Mouse (Mus musculus) myocyte (in vitro differentiated cells): ENCODE data around the gene Npw. TPM values are rescaled to one million over a fixed set of nuclear protein-coding genes. Genes with fewer than 3 reads are reported as not detected.
A peak's percentile ranks its signal among the peaks of the same experiment; 100 is the strongest.

Experiments used
- H3K27me3 ChIP-seq: one replicate; pipeline ENCODE4 v1.6.1; 2011; ENCODE audit not compliant: control insufficient read depth, insufficient read depth, insufficient read length
- H3K36me3 ChIP-seq: one replicate; pipeline ENCODE4 v1.6.1; 2011; ENCODE audit not compliant: control insufficient read depth, insufficient read depth
- H3K4me2 ChIP-seq: one replicate; pipeline ENCODE4 v1.6.1; 2011; ENCODE audit warnings: low read depth, control low read depth
- H3K4me3 ChIP-seq: one replicate; pipeline ENCODE4 v1.5.1; 2011; ENCODE audit warnings: mild to moderate bottlenecking, control low read depth, moderate library complexity
- H3K79me2 ChIP-seq: one replicate; pipeline ENCODE4 v1.6.1; 2011; ENCODE audit not compliant: control insufficient read depth, insufficient read depth
- H3ac ChIP-seq: one replicate; pipeline ENCODE4 v1.6.1; 2011; ENCODE audit not compliant: control insufficient read depth, insufficient read length
- CEBPB ChIP-seq: IDR thresholded peaks from 2 replicates; pipeline ENCODE4 v1.6.1; 2011; ENCODE audit warnings: mild to moderate bottlenecking, moderate library complexity; ENCODE audit not compliant: poor library complexity, insufficient read depth, severe bottlenecking
- E2F4 ChIP-seq: IDR thresholded peaks from one replicate; pipeline ENCODE4 v1.6.1; 2011; ENCODE audit warnings: mild to moderate bottlenecking, control low read depth, moderate library complexity; ENCODE audit not compliant: insufficient read depth
- MAX ChIP-seq: IDR thresholded peaks from one replicate; pipeline ENCODE4 v1.6.1; 2011; ENCODE audit warnings: low read depth, mild to moderate bottlenecking, control low read depth
- MYOD1 ChIP-seq, 3 experiments: IDR thresholded peaks; one replicate each; pipeline ENCODE4 v1.6.1; 2011; ENCODE audit warnings: control low read depth in 2 of 3, low read depth in 2 of 3, mild to moderate bottlenecking in 2 of 3, moderate library complexity in 1 of 3; ENCODE audit not compliant: insufficient read length in 2 of 3, control insufficient read depth in 1 of 3
- MYOG ChIP-seq, 3 experiments: IDR thresholded peaks; one replicate each; pipeline ENCODE4 v1.6.1; 2011; ENCODE audit warnings: control low read depth in 2 of 3, low read depth in 2 of 3, mild to moderate bottlenecking in 2 of 3; ENCODE audit not compliant: insufficient read length in 2 of 3, control insufficient read depth in 1 of 3, insufficient read depth in 1 of 3
- POLR2A ChIP-seq: IDR thresholded peaks from one replicate; pipeline ENCODE4 v1.6.1; 2011; ENCODE audit warnings: low read depth, mild to moderate bottlenecking, control low read depth, moderate library complexity; ENCODE audit not compliant: insufficient read length
- POLR2AphosphoS2 ChIP-seq: IDR thresholded peaks from one replicate; pipeline ENCODE4 v1.6.1; 2011; ENCODE audit warnings: low read depth, control low read depth; ENCODE audit not compliant: insufficient read length
- REST ChIP-seq: IDR thresholded peaks from one replicate; pipeline ENCODE4 v1.6.1; 2011; ENCODE audit warnings: mild to moderate bottlenecking, control low read depth, moderate library complexity; ENCODE audit not compliant: insufficient read depth, insufficient read length
- SRF ChIP-seq: IDR thresholded peaks from one replicate; pipeline ENCODE4 v1.6.1; 2011; ENCODE audit warnings: low read depth; ENCODE audit not compliant: control insufficient read depth, insufficient read length
- TCF12 ChIP-seq: IDR thresholded peaks from one replicate; pipeline ENCODE4 v1.6.1; 2011; ENCODE audit warnings: mild to moderate bottlenecking, control low read depth; ENCODE audit not compliant: poor library complexity, insufficient read depth, severe bottlenecking
- TCF3 ChIP-seq: IDR thresholded peaks from one replicate; pipeline ENCODE4 v1.6.1; 2011; ENCODE audit warnings: low read depth, control low read depth; ENCODE audit not compliant: insufficient read length
- USF1 ChIP-seq: IDR thresholded peaks from one replicate; pipeline ENCODE4 v1.6.1; 2011; ENCODE audit warnings: low read depth, mild to moderate bottlenecking, control low read depth, moderate library complexity
- polyA plus RNA-seq: library from polyadenylated mRNA; unstranded; fragments of >200 nt; fragmentation: generic; extraction: Trizol; gene quantifications from one replicate; pipeline ENCODE4 v1.2.1, GENCODE M21; 2012; ENCODE audit warnings: missing spikeins

Npw gene
- polyA plus RNA-seq, 1 experiment = not detected

GRCm38 (mm10) chr17:24638840-24639239, 19.4 kb downstream of the Npw start:
- TF ChIP-seq POLR2AphosphoS2 = no peak
- TF ChIP-seq USF1 = no peak
- no peak for TF ChIP-seq MAX
- TF ChIP-seq CEBPB = no peak
- no peak for TF ChIP-seq TCF3
- Histone ChIP-seq H3K36me3 (no peaks in the 10 kb centered on the region), H3K27me3 (no peaks in the 10 kb centered on the region), H3K4me2 (no peak overlapping the region), H3ac (no peak overlapping the region), H3K79me2 (no peaks in the 10 kb centered on the region), H3K4me3 (no peak overlapping the region)

GRCm38 (mm10) chr17:24638214-24638613, 20.0 kb downstream of the Npw start:
- no peaks in the 10 kb centered on the region for H3K79me2 ChIP-seq
- H3K4me3 ChIP-seq = no peak overlapping the region
- no peak overlapping the region for H3K4me2 ChIP-seq
- H3K36me3 ChIP-seq = no peaks in the 10 kb centered on the region
- no peaks in the 10 kb centered on the region for H3K27me3 ChIP-seq
- H3ac ChIP-seq = no peak overlapping the region
- TF ChIP-seq SRF (no peak), MAX (no peak), TCF12 (no peak), USF1 (no peak), REST (no peak), MYOD1 (IDR thresholded peaks at IDR 0.05; ENCODE audit: control insufficient read depth in 1 of 3, insufficient read length in 2 of 3, low read depth in 2 of 3) (no peak), POLR2A (no peak), MYOG (IDR thresholded peaks at IDR 0.05; ENCODE audit: control insufficient read depth in 1 of 3, insufficient read depth in 1 of 3, insufficient read length in 2 of 3, low read depth in 2 of 3) (no peak), POLR2AphosphoS2 (no peak), TCF3 (no peak), CEBPB (no peak), E2F4 (no peak)

GRCm38 (mm10) chr17:24636781-24637481, 21.3 kb downstream of the Npw start:
- no peak overlapping the region for H3K4me2 ChIP-seq
- no peak overlapping the region for H3ac ChIP-seq
- H3K27me3 ChIP-seq = no peaks in the 10 kb centered on the region
- H3K79me2 ChIP-seq = peaks cover 4% of the 10 kb centered on the region
- H3K4me3 ChIP-seq = no peak overlapping the region
- H3K36me3 ChIP-seq = no peaks in the 10 kb centered on the region
- TF ChIP-seq MYOD1 (IDR thresholded peaks at IDR 0.05; ENCODE audit: control insufficient read depth in 1 of 3, insufficient read length in 2 of 3, low read depth in 2 of 3) = peak in 1 of 3 experiments; percentile 16
- peak in 1 of 3 experiments; percentile 21 for TF ChIP-seq MYOG (IDR thresholded peaks at IDR 0.05; ENCODE audit: control insufficient read depth in 1 of 3, insufficient read depth in 1 of 3, insufficient read length in 2 of 3, low read depth in 2 of 3)
- no peak for TF ChIP-seq USF1

GRCm38 (mm10) chr17:24635694-24636093, 22.6 kb downstream of the Npw start:
- no peak overlapping the region for H3K4me2 ChIP-seq
- no peak overlapping the region for H3K4me3 ChIP-seq
- H3ac ChIP-seq = no peak overlapping the region
- peaks cover 6% of the 10 kb centered on the region for H3K79me2 ChIP-seq
- H3K27me3 ChIP-seq = no peaks in the 10 kb centered on the region
- no peaks in the 10 kb centered on the region for H3K36me3 ChIP-seq
- no peak for TF ChIP-seq MYOD1 (IDR thresholded peaks at IDR 0.05; ENCODE audit: control insufficient read depth in 1 of 3, insufficient read length in 2 of 3, low read depth in 2 of 3)
- no peak for TF ChIP-seq TCF12
- TF ChIP-seq CEBPB = no peak
- no peak for TF ChIP-seq E2F4
- no peak for TF ChIP-seq REST
- no peak for TF ChIP-seq SRF
- TF ChIP-seq MYOG (IDR thresholded peaks at IDR 0.05; ENCODE audit: control insufficient read depth in 1 of 3, insufficient read depth in 1 of 3, insufficient read length in 2 of 3, low read depth in 2 of 3) = no peak
- no peak for TF ChIP-seq MAX
- no peak for TF ChIP-seq USF1
- no peak for TF ChIP-seq TCF3
- TF ChIP-seq POLR2A = no peak
- TF ChIP-seq POLR2AphosphoS2 = no peak

- TF ChIP-seq E2F4 = no peak
- no peak for TF ChIP-seq TCF3
- no peak for TF ChIP-seq TCF12
- no peak for TF ChIP-seq USF1
- TF ChIP-seq POLR2AphosphoS2 = no peak
- TF ChIP-seq MAX = no peak
- no peak for TF ChIP-seq POLR2A
- no peak for TF ChIP-seq MYOD1 (IDR thresholded peaks at IDR 0.05; ENCODE audit: control insufficient read depth in 1 of 3, insufficient read length in 2 of 3, low read depth in 2 of 3)
- no peak for TF ChIP-seq CEBPB
- no peak for TF ChIP-seq MYOG (IDR thresholded peaks at IDR 0.05; ENCODE audit: control insufficient read depth in 1 of 3, insufficient read depth in 1 of 3, insufficient read length in 2 of 3, low read depth in 2 of 3)
- no peak for TF ChIP-seq SRF
- no peak for TF ChIP-seq REST
- H3K36me3 ChIP-seq = no peaks in the 10 kb centered on the region
- no peak overlapping the region for H3K4me2 ChIP-seq
- H3K27me3 ChIP-seq = no peaks in the 10 kb centered on the region
- no peak overlapping the region for H3K4me3 ChIP-seq
- no peak overlapping the region for H3ac ChIP-seq
- H3K79me2 ChIP-seq = peaks cover 6% of the 10 kb centered on the region
Observed at GRCm38 (mm10) chr17:24635024-24635423, 23.2 kb downstream of the Npw start.
